Mouse (Mus musculus): ENCODE data around the gene Nup107.
"Not testable (repeated sequence)": the region's sequence is repeated elsewhere in the genome, so short reads cannot be mapped to it uniquely, and the experiment has no call there.

Nup107 gene

GRCm38 (mm10) chr10:117765116-117765894 is 27.2 kb downstream of the Nup107 start:
- in situ Hi-C loops (cut with MseI, MboI) = no loop called here

DNA sequence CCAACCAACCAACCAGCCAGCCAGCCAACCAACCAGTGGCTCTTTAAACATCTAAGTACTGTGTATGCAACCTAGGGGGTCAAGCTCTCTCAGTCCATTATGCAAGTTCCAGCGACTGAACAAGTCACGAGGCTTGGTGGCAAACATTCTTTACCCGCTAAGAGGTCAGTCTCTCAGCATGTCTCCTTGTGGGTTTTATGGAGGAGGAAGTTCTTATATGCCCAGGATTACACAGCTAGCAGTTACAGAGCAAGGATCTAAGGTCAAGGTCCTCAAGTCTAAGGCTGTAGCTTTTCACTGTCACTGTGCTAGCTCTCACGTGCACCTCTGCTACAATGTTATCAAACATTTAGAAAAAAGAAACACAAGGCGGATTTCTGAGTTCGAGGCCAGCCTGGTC is 27.9 kb downstream of the Nup107 start:
- in situ Hi-C loops (cut with MseI, MboI) = no loop called here

GRCm38 (mm10) chr10:117763588-117764190 is 28.8 kb downstream of the Nup107 start:
- in situ Hi-C loops (cut with MseI, MboI) = no loop called here

GRCm38 (mm10) chr10:117762966-117763365 is 29.5 kb downstream of the Nup107 start:
- in situ Hi-C loops (cut with MseI, MboI) = no loop called here

- in situ Hi-C loops (cut with MseI, MboI) = no loop called here
Observed at GRCm38 (mm10) chr10:117762281-117762830, 30.1 kb downstream of the Nup107 start.

GRCm38 (mm10) chr10:117761551-117761950 is 31.0 kb downstream of the Nup107 start:
- in situ Hi-C loops (cut with MseI, MboI) = no loop called here

GRCm38 (mm10) chr10:117760831-117761335 is 31.6 kb downstream of the Nup107 start:
- in situ Hi-C loops (cut with MseI, MboI) = no loop called here

DNA sequence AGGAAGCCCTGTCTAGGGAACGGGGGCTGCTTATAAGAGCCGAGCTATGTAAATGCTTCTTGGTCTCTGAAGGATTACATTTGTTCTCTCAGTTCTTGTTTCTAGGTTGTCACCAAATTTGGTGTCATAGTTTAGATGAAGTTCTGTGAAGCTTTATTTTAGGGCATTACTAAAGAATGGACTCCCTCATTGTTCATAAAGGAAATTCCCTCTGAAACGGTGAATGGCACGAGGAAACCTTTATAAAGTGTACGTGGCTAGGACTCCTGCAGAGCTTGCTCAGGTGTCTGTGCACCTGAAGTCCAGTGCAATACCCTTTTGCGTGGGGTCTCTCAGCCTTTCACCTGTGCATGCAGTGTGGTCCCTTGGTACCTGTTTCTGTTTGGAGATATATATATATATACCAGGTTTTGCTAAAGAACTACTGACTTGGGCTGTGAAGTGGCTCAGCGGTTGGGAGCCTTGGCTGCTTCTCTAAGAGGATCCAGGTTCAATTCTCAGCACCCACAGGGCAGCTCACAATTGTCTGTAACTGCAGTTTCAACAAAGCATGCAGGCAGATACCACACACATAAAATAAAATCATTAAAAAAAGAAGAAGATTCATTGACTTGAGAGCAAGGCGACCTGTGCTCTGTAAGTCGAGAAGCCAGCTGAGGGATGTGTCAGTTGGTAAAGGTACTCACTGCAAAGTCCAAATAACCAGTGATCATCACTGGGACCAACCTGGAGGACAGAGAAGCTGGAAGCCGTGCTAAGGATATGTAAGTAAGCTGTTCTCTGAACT is 32.5 kb downstream of the Nup107 start:
- in situ Hi-C loops (cut with MseI, MboI) = no loop called here

- in situ Hi-C loops (cut with MseI, MboI) = no loop called here
Observed at GRCm38 (mm10) chr10:117758749-117759727, 33.5 kb downstream of the Nup107 start.

- in situ Hi-C loops (cut with MseI, MboI) = not testable (repeated sequence)
Observed at GRCm38 (mm10) chr10:117758344-117758743, 34.2 kb downstream of the Nup107 start.

GRCm38 (mm10) chr10:117757796-117758342 is 34.6 kb downstream of the Nup107 start:
- in situ Hi-C loops (cut with MseI, MboI) = no loop called here

GRCm38 (mm10) chr10:117757259-117757658 is 35.2 kb downstream of the Nup107 start:
- in situ Hi-C loops (cut with MseI, MboI) = no loop called here

DNA sequence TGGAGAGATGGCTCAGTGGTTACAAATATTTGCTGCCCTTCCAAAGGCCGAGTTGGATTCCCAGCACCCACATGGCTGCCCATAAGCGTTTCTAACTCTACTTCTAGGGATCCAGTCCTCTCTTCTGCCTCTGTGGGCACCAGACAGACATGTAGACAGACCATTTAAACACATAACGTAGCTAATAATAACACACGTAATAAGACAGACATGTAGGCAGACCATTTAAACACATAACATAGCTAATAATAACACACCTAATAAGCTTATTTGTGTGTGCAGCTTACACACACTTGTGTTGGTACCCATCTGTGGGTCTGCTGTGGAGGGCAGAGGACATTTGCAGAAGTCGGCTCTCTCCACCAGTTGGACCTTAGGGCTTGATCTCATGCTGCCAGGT is 35.7 kb downstream of the Nup107 start:
- in situ Hi-C loops (cut with MseI, MboI) = no loop called here

- in situ Hi-C loops (cut with MseI, MboI) = no loop called here
Observed at GRCm38 (mm10) chr10:117755799-117756467, 36.6 kb downstream of the Nup107 start.

DNA sequence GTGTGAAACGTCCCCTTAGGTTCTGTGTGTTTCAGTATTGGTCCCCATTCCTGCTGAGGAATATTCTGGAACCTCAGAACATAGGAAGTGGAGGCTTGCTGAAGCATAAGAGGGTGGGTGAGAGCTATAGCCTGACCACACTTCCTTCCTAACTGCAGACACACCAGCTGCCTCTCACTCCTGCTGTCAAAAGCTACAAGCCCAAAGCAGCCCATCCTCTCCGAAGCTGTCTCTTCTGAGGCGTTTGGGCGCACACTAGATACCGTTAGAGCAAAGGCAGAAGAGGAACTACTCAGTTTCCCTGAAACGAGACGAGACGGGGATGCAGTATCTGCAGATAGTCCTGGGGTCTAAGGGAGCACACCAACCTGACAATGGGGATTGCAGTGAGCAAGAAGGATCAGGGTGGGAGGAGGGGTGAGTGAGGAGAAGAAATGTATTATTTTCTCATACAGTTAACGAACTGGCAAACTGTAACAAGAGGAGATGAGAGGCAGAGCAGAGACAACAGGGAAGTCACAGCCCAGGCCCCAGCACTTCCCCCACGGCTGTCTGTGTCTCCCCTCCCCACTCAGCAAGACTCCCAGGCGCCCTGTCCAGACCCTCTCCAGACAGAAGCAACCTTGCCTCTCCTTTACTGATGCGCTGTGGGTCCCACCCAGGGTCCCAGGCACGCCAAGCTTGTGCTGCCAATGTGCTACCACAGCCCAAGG is 37.3 kb downstream of the Nup107 start:
- in situ Hi-C loops (cut with MseI, MboI) = no loop called here

DNA sequence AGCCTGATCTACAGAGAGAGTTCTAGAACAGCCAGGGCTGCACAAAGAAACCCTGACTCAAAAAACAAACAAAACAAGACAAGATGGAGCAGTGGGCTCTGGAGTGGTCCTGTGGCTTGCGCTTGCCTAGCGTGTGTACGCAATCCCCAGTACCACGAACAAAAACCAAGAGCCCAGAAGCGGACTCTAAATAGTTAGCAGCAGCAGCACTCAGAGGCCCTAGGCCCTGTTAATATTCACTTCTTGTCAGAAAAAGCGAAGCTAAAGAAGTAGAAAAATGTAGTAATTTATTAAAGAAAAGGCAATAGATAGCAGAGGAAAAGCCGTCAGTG is 37.9 kb downstream of the Nup107 start:
- in situ Hi-C loops (cut with MseI, MboI) = no loop called here

- in situ Hi-C loops (cut with MseI, MboI) = no loop called here
Observed at GRCm38 (mm10) chr10:117753711-117754608, 38.5 kb downstream of the Nup107 start.
